Mouse (Mus musculus) adrenal gland, postnatal 14 days (tissue): ENCODE results near the gene Tex26. TPM values are rescaled to one million over a fixed set of nuclear protein-coding genes. Genes with fewer than 3 reads are reported as not detected.

ENCODE experiments used
- DNase-seq: peaks from one replicate; pipeline ENCODE4 v3.0.0; 2021; ENCODE audit warnings: mixed read lengths
- total RNA-seq: library from RNA; stranded (reverse); gene quantifications from 2 replicates; pipeline ENCODE4 v1.2.3, GENCODE M21; 2021

The Tex26 gene
- total RNA-seq, 1 experiment from 2014 or later, result not detected

DNA sequence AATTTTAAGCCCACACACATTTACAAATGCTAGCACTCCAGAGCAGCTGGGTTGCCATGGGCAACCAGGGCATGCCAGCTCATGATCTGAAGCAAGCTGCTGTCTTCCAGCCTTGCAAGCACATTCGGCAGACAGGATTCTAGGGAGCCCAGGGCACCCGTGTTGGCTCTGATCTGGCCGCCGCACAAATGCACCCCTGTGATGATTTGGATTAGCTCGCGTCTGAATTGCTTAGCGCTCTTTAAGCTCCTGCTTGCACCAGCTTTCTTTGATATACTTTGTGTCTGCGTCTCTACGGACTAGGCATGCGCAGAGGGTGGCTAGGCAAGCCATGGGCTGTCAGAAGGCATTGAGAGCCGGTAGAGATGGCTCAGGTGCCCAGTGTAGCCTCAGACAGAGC is 49.7 kb downstream of the Tex26 start:
- DNase-seq, result peak; percentile 38

DNA sequence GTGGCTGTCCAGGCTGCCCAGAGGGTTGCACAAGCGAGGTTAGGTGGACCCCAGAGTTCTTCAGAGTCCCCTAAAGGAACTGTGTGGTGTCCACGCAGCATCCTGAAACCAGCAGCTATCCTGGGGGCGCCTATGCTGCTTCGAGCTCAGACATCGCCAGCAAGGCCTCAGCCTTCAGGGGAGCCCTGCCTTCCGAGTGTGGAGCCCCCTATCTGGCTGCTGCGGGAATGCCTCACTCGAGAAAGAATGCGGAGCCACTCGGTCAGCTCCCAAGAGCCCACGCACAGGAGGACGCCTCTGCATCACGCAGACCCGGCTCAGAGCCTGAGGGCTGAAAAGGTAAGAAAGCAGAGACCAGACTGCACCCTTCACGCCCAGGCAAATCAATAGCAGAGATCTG is 50.8 kb downstream of the Tex26 start:
- no peak for DNase-seq

DNA sequence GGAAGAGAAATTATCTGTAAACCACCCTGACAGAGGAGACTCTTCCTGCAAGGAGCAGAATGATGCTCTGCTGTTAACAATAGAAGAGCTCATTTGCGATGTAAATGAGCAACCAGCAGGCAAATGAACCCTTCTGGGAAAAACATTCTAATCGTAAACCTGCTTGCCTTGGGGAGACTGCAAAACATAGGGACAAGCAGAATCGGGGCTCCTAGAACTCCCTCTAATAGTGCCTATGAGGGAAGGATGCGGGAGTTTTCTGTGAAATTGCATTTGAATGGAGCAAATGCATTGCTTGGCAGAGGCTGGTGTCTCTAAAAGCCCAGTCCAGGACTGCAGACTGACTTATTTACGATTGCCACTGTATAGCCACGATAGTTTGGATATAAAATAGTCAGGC is 56.2 kb downstream of the Tex26 start:
- DNase-seq, result no peak

DNA sequence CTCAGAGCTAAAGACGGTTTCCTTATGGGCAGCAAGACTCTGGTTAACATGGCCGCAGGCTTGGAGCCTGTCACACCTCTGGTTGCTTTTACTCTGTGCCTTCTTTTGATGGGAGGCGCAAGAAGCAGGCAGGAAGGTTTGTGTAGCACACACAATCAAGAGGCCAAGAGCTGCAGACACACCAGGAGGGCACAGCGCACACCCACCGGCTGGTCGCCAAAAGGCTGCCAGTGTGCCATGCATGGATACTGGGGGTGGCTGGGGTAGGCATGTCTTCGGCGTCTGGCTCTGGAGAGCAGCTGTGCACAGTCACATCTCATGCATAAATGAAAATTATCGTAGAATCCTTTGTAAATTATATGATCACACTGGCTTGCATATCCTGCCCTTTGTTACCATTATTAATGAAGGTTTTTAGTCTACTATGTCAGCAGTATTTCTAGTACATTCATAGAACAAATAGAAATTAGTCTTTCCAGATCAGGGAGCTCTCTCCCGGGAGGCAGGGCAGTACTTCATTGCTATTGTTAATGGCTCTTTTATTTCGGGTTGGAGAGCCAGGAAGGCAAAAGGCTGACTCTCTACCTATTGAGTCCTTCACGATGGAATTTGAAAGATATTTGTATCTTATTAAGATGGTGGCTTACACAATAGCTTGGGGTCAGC is 57.1 kb downstream of the Tex26 start:
- no peak for DNase-seq

DNA sequence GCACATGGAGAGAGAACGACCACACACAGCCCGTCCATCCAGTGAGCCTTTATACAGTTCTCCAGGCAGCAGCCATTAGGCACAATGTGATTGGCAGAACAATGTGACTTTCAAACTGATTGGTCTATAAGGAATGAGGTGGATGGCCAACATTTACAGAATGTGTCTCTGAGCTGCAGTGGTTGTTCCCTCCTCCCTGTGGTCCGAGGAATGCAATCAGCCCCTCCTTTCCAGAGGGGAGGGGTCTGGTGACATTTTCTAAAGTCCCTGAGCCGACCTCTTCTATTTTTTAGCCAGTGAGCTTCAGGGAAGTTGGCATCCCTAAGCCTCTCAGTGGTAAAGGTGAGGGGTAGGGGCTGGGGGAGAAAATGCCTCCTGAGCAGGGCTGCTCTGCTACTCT is 60.5 kb downstream of the Tex26 start:
- no peak for DNase-seq

DNA sequence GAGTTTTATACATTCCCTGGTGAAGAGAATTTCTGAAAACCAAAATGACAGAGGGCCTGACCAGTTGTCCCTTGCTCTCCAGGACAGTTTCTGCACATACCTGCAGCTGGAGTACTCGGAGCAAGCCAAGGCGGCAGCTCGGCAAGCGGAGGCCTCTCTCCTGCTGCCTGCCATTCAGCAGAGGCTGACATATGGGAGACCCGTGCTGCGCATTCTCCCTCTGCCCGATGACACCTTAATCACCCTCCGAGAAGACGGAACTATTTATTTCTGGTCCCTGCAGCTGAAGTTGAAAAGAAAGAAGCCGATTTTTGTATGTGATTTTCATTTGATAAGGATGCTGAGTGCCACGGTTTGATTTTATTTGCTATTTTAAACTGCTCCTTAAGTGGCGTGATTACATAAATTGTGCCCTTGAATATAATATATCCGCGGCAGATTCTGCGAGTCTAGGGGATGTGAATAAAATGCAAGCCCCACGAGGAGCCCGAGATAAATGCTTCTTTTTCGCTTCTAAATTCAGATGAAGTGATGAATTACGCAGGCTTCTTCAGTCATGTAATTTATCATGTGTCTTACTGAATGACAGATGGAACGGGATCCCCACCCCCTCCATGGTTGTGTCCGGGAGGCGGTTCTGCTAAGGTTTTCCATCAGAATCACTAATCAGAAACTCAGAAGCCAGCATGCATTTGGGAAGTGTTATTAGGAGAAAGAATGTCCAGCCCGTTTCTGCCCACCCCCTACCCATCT is 64.1 kb downstream of the Tex26 start:
- no peak for DNase-seq

DNA sequence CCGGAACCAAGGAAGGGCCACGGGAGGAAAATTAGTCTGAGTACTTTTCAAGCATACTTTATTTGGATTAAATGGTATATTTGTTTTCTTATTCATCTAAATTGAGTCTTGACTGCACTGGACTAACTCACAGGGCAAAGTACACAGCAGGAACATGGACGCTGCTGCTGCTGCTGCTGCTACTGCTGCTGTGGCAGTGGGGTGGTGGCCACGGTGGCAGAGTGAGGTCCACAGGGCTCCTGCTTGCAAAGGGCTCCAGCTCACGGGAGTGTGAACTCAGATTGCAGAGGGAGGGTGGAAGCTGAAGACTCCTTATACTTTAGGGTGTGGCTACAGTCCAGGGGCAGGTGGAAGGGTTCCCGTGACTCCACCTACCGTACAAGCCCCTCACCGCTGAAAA is 65.5 kb downstream of the Tex26 start:
- DNase-seq, result no peak

DNA sequence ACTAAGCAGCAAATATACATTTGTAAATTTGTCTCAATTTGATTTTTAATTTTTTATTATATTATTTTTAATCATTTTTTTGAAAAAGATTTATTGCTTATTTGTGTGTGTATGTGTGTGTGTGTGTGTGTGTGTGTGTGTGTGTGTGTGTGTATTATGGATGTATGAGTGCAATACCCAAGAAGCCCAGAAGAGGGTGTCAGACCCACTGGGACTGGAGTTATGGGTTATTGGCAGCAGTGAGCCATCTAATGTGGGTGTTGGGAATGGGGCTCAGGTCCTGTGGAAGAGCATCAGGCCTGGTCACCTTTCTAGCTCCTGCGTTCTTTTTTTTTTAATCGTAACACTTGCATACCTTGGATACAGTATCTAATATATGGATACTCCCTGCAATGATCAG is 66.6 kb downstream of the Tex26 start:
- DNase-seq, result no peak

DNA sequence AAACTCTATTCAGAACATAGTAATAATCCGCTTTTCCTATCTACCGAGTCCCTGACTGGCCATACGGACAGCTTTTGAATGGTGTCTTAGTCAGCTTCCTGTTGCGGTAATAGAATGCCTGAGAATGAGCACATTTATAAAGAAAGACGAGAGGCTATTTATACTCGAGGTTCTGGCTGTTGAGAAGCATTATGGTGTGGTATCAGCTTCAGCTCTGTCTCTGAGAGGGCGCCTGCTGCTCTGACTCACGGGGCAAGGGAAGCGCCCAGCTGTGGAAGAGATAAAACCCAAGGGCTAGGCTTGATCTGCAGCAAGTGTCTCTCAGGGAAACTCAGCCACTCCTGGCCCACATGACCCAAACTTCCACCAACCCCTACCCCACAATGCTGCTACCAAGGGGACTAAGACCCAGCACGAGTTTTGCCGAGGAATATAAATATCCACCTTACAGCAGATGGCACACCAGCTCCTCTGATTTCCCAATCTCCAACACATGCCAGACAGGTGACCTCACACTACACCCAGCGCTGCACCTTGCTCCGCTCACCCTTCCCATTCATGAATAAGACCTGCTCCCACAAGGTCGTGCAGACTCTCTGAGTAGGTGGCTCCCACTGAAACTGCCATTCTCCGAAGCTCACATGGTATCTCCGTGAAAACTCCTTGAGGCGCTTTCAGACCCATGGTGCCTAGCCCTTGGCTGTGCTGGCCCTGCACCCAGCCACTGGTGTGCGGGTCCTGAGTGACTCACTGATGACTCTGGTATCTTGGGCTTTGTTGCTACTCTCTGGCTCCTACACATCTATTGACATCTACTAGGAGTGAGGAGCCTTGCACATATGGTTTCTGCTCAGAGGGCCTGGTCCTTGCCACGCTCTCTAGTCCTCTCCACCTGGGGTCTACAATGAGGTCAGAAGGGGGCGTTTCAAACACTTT is 68.9 kb downstream of the Tex26 start:
- DNase-seq, result no peak

DNA sequence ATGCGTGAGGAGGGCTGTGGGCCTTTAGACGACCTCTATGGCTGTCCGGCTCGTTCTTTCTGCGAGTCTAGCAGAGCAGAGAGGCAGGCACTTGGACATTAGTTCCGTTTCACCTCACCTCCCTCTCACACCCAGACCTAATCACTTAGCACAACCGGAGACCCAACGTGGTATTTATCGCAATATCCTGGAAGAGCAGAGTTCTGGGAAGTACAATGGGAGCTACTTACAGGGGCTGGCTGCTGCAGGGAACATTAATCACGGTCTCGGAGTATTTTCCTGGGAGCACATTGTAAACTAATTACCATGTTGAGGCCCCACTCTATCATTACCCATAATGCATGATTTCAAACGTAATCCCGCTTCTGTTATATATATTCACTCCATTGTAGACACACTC is 70.9 kb downstream of the Tex26 start:
- no peak for DNase-seq

DNA sequence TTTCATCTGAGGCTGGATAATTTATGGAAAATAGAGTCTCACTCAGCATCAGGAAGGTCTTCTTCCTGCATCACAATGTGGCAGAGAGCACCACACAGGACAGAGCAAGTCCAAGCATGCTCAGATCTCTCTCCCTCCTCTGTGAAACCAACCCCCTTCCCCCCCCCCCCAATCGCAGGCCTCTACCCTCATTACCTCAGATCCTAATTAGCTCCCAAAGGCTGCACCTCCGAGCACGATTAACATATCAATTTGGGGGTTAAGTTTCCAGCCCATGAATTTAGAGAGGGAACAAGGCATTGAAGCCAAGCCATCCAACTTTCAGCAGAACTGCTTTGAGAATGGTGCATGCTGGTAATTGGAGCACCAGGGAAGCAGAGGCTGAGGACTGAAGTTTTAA is 73.2 kb downstream of the Tex26 start:
- DNase-seq, result no peak

DNA sequence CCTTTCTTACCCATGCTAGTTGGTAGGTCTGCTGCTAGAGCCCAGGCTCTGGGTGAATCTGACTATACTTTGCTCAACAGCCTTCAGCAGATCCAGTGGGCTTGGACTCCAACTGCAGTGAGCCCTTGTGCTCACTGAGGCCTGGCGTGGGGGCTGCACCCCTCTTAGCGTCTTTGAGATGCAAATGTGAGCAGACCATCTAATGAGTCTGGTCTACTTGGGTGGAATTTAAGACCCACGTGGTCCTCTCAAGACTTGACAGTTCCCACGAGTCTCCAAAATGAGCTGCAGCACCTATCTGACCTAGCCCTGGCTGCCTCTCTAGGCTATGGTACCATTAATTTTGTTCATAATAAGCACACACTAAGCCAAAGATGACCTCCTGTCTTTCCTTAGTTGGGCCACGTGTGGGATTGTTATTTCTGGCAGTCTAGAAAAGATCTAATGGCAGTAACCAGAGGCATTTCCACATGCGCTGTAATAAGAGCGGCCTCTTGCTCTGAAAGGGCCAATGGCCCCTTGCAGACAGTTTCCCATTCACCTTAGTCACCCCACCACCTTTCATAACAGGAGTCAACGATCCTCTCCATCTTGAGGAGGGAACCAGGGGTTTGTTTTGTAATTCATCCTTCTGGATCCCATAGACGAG is 74.1 kb downstream of the Tex26 start:
- DNase-seq, result no peak

DNA sequence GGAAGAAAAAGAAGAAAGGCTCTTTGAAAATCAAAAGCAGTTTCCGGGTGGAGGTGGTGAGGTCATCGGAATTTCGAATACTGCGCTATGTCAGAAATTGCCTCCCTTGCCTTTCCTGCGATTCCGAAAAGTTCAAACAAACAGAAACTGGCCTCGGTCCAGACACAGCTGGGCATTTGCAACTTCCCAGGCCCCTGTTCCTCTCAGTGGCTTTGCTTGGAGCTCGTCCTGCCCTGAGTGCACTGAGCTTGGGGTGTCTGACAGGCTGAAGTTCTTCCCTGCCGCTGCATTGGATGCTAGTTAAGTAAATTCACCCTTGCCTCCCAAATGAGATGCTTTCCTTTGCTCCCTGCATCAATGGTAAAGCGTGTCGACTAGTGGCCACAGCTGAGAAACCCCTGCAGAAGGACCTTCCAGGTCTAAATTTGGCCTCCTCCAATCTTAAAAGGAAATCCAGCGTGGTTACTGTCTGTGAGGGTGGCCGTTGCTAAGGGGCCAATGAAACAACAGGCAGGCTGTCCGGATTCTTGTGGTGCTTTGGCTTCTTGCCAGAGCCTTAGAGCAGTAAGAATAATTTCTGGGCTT is 74.7 kb downstream of the Tex26 start:
- DNase-seq, result peak; percentile 61

DNA sequence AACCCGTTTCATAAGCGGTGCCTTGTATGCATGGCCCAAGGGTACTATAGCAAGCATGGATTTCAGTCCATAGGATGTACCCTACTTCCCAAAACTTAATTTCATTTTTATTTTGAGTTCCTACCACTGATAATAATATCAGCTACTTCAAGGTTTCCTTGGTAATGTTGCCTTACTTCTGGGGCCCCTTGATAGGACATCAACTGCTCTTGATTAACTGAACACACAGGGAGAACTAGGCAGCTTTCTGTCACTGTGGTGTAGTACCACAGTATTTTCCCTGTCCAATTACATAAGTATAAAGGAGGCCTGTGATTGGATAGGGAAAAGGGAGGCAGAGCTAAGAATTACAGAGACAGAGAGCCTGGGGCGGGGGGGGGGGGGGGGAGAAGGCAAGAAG is 75.4 kb downstream of the Tex26 start:
- DNase-seq, result no peak

DNA sequence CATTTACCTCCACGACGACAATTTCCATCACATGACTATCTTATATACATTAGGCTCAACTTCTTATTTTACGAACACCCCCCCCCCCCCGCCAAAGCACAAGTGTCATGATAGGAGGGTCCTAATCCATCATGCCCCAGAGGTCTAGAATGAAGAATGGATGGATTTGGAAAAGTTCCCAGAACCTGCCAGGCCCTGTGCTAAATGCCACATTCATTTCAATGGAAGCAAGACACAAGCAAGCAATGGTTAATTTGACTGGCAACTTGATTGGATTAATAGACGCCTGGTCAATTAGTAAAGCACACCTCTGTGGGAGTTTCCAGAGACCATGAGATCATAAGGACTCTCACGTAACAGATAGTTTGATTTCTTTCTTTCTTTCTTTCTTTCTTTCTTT is 77.7 kb downstream of the Tex26 start:
- DNase-seq, result no peak

Other genes starting within 250 kb of the Tex26 start
- 7.8 and 17.6 TPM in 2 replicates for gene Alox5ap, start 174.9 kb upstream of the Tex26 start, total RNA-seq
- gene Medag, start 27.9 kb upstream of the Tex26 start, total RNA-seq, result 3.9 and 4.5 TPM in 2 replicates
- gene Wdr95, start 89.0 kb downstream of the Tex26 start, total RNA-seq, result 0.34 TPM in 1 of 2 replicates, not detected in the other
- gene Hsph1, start 196.7 kb downstream of the Tex26 start, total RNA-seq, result 62.0 and 113 TPM in 2 replicates
- gene B3glct, start 238.6 kb downstream of the Tex26 start, total RNA-seq, result 20.5 and 22.9 TPM in 2 replicates